Mouse (Mus musculus) forebrain, embryonic 13.5 days (tissue): Measurements from ENCODE around the gene Phyhipl. TPM values are rescaled to one million over a fixed set of nuclear protein-coding genes. Genes with fewer than 3 reads are reported as not detected.
A peak's percentile ranks its signal among the peaks of the same experiment; 100 is the strongest.

Source experiments
- ATAC-seq: fragments of 200-750 bp; cut with Nextera tagmentation; 2 replicates; pipeline ENCODE4 v1.8.0; 2017
- H3K27ac ChIP-seq: fragments of 300-500 bp; sonication (generic); 2 replicates; pipeline ENCODE4 v1.5.1; 2015; ENCODE audit warnings: inconsistent platforms, mild to moderate bottlenecking, moderate library complexity
- H3K27me3 ChIP-seq: fragments of 300-500 bp; sonication (generic); 2 replicates; pipeline ENCODE4 v1.6.1; 2015; ENCODE audit warnings: mild to moderate bottlenecking, inconsistent platforms
- H3K36me3 ChIP-seq: fragments of 300-500 bp; sonication (generic); 2 replicates; pipeline ENCODE4 v1.6.1; 2015; ENCODE audit warnings: mild to moderate bottlenecking, inconsistent platforms; ENCODE audit not compliant: poor library complexity, severe bottlenecking
- H3K4me1 ChIP-seq: fragments of 300-500 bp; sonication (generic); 2 replicates; pipeline ENCODE4 v1.6.1; 2015; ENCODE audit warnings: inconsistent platforms
- H3K4me2 ChIP-seq: fragments of 300-500 bp; sonication (generic); 2 replicates; pipeline ENCODE4 v1.6.1; 2015; ENCODE audit warnings: inconsistent platforms, mild to moderate bottlenecking, moderate library complexity
- H3K4me3 ChIP-seq: fragments of 300-500 bp; sonication (generic); 2 replicates; pipeline ENCODE4 v1.5.1; 2015; ENCODE audit warnings: mild to moderate bottlenecking, inconsistent platforms
- H3K9ac ChIP-seq: fragments of 300-500 bp; sonication (generic); 2 replicates; pipeline ENCODE4 v1.6.1; 2015; ENCODE audit warnings: mild to moderate bottlenecking, inconsistent platforms
- H3K9me3 ChIP-seq: fragments of 300-500 bp; sonication (generic); replicated peaks from 2 replicates; pipeline ENCODE4 v1.6.1; 2016; ENCODE audit warnings: inconsistent platforms
- WGBS: fragments of 180-500 bp; shearing (Covaris S2); methylation state at CpG from one replicate; pipeline ENCODE4 v1.1.7; 2015; 5-methylcytosine and 5-hydroxymethylcytosine counted together
- polyA plus RNA-seq: library from polyadenylated mRNA; unstranded; fragments of >200 nt; fragmentation: Nextera tagmentation; extraction: Ambion mirVana; gene quantifications from 2 replicates; pipeline ENCODE4 v1.2.1, GENCODE M21; 2015

Gene Phyhipl
- 85.8 and 89.9 TPM in 2 replicates for polyA plus RNA-seq

GRCm38 (mm10) chr10:70655828-70656227 is at the start of gene Phyhipl:
TSS of gene Phyhipl (minus strand) at chr10:70655965.
- H3K9me3 ChIP-seq = no peaks in the 10 kb centered on the region
- no peak within 1 kb of the TSS for H3K9ac ChIP-seq
- H3K4me1 ChIP-seq = peaks cover 23% of the 10 kb centered on the region
- no peaks in the 10 kb centered on the region for H3K36me3 ChIP-seq
- no peaks in the 10 kb centered on the region for H3K27me3 ChIP-seq
- WGBS = 21% methylated on average over 7 of the region's 7 CpGs
- ATAC-seq = no peak
- no peak within 1 kb of the TSS for H3K27ac ChIP-seq
- H3K4me3 ChIP-seq = no peak within 1 kb of the TSS
- H3K4me2 ChIP-seq = no peak within 1 kb of the TSS

- Histone ChIP-seq H3K36me3 (no peaks in the 10 kb centered on the region), H3K4me1 (no peaks in the 10 kb centered on the region), H3K27me3 (no peaks in the 10 kb centered on the region), H3K9me3 (no peaks in the 10 kb centered on the region), H3K27ac (no peak overlapping the region), H3K9ac (no peak overlapping the region), H3K4me2 (no peak overlapping the region), H3K4me3 (no peak overlapping the region)
- 48% methylated on average over 6 of the region's 6 CpGs for WGBS
- ATAC-seq = no peak
Observed at GRCm38 (mm10) chr10:70703211-70703610, 47.4 kb upstream of the Phyhipl start.

DNA sequence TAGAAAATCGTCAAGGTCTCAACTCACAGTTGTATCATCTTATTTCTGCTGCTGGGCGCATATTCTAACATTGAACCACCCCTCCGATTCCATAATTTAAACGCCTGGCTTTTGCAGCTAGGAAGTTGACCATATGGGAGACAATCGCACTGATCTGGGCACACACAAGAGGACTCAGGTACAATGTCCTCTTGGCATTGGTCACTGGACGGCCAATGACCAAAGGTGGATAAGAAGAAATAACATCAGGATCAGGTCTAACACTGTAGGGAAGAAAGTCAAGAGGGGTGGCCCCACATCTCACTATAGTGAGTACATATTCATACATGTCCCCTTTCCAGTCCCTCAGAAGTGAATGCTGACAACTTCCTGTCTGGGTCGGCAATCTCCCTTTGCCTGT is 43.8 kb upstream of the Phyhipl start:
- H3K4me3 ChIP-seq = no peak overlapping the region
- no peak overlapping the region for H3K27ac ChIP-seq
- H3K9me3 ChIP-seq = no peaks in the 10 kb centered on the region
- no peak overlapping the region for H3K4me2 ChIP-seq
- H3K36me3 ChIP-seq = no peaks in the 10 kb centered on the region
- no peak for ATAC-seq
- H3K4me1 ChIP-seq = no peaks in the 10 kb centered on the region
- H3K9ac ChIP-seq = no peak overlapping the region
- 92% methylated on average over 7 of the region's 7 CpGs for WGBS
- no peaks in the 10 kb centered on the region for H3K27me3 ChIP-seq

GRCm38 (mm10) chr10:70698014-70698413 is 42.2 kb upstream of the Phyhipl start:
- H3K27ac ChIP-seq = no peak overlapping the region
- 90% methylated on average over 3 of the region's 3 CpGs for WGBS
- H3K4me3 ChIP-seq = no peak overlapping the region
- H3K36me3 ChIP-seq = no peaks in the 10 kb centered on the region
- ATAC-seq = no peak
- no peak overlapping the region for H3K4me2 ChIP-seq
- H3K4me1 ChIP-seq = no peaks in the 10 kb centered on the region
- H3K27me3 ChIP-seq = no peaks in the 10 kb centered on the region
- H3K9ac ChIP-seq = no peak overlapping the region
- no peaks in the 10 kb centered on the region for H3K9me3 ChIP-seq

DNA sequence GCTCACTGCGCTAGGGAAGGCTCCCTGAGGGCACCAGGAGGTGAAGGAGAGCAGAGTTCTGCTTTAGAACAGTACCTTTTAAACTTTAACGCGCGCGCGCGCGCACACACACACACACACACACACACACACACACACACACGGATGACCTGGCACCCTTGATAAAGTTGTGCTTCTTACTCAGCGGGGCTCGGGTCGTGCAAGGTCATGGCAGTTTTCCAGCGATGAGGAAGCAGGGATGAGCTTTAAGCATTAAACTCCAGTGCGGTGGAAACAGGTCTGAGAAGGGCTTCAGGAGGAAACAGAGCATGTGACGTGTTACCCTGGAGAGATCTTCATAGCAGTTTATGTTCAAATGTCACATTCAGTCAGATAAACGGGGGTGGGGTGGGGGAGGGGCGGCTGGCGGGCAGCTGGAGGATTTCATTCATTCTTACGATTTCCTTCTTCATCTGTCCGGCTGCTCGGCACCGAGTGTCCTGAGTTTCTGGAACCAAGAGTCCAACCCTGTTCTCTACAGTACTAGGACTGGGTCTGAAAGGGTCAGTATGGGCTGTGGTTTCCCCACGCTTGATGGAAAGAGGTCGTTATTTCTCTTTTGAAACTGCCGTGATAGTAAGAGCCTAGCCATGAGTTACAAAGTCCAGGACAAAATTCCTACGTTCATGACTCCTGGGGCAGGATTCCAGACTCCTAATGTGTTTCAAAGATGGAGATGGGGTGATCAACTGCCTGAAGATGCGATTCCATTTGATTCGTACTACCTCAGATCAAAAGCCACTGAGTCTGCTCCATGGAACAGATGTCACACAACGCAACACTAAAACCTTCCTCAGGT is 41.2 kb upstream of the Phyhipl start:
- no peak overlapping the region for H3K9ac ChIP-seq
- H3K36me3 ChIP-seq = no peaks in the 10 kb centered on the region
- H3K4me1 ChIP-seq = no peaks in the 10 kb centered on the region
- H3K4me2 ChIP-seq = no peak overlapping the region
- ATAC-seq = no peak
- no peaks in the 10 kb centered on the region for H3K27me3 ChIP-seq
- no peak overlapping the region for H3K4me3 ChIP-seq
- no peaks in the 10 kb centered on the region for H3K9me3 ChIP-seq
- 87% methylated on average over 29 of the region's 29 CpGs for WGBS
- no peak overlapping the region for H3K27ac ChIP-seq

DNA sequence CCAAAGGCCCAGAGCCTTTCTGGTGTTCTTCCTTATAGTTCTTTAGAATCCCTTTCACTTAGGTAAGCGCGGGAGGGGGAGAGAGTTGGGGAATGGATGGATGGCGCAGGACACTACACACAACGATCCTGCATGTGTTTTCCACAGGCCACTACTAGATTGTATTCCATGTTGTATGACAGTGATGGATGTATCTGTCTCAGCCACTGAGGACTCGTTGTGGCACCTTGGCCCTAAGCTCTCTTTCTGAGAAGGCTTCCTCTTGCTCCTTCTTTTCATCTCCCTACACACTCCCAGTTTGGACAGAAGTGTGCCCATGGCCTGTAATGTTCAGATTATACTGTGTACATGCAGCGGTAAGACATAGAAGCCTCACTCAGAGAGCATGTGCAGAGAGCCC is 33.6 kb upstream of the Phyhipl start:
- no peak overlapping the region for H3K4me3 ChIP-seq
- no peak overlapping the region for H3K27ac ChIP-seq
- 94% methylated on average over 6 of the region's 6 CpGs for WGBS
- H3K27me3 ChIP-seq = no peaks in the 10 kb centered on the region
- H3K4me2 ChIP-seq = no peak overlapping the region
- no peaks in the 10 kb centered on the region for H3K36me3 ChIP-seq
- H3K9ac ChIP-seq = no peak overlapping the region
- ATAC-seq = no peak
- peaks cover 23% of the 10 kb centered on the region for H3K4me1 ChIP-seq
- H3K9me3 ChIP-seq = no peaks in the 10 kb centered on the region

DNA sequence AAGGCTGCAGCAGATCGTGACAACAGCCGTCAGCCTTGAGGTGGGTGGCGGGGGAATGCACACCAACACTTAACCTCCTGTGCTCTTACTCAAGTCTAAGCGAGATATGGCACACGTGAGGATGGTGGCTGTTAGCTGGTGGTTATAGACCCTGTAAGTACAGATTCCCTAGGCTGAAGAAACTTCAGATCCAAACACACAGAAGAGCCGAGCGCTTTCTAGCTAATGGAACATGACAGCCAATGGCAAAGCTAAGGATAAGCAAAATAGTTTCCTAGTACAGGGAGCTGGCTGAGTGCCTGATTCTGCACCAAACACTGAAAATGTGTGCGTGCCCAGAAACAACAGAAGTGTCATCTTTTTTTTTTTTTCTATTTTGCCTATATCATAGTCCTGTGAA is 33.1 kb upstream of the Phyhipl start:
- no peak overlapping the region for H3K27ac ChIP-seq
- H3K9me3 ChIP-seq = no peaks in the 10 kb centered on the region
- WGBS = 71% methylated on average over 8 of the region's 8 CpGs
- H3K27me3 ChIP-seq = no peaks in the 10 kb centered on the region
- no peak overlapping the region for H3K4me2 ChIP-seq
- no peaks in the 10 kb centered on the region for H3K36me3 ChIP-seq
- H3K4me3 ChIP-seq = no peak overlapping the region
- no peak overlapping the region for H3K9ac ChIP-seq
- H3K4me1 ChIP-seq = peaks cover 23% of the 10 kb centered on the region
- ATAC-seq = no peak

GRCm38 (mm10) chr10:70686941-70687703 is 31.4 kb upstream of the Phyhipl start:
- no peaks in the 10 kb centered on the region for H3K27me3 ChIP-seq
- H3K9me3 ChIP-seq = no peaks in the 10 kb centered on the region
- H3K36me3 ChIP-seq = no peaks in the 10 kb centered on the region
- peak overlapping the region; percentile 20; the same call in 1 of the 2 replicates for H3K4me2 ChIP-seq
- no peak overlapping the region for H3K9ac ChIP-seq
- H3K4me3 ChIP-seq = no peak overlapping the region
- 29% methylated on average over 11 of the region's 11 CpGs for WGBS
- peak overlapping the region; percentile 74 for H3K27ac ChIP-seq
- ATAC-seq = peak; percentile 27; the same call in 1 of the 2 replicates
- peaks cover 23% of the 10 kb centered on the region for H3K4me1 ChIP-seq

GRCm38 (mm10) chr10:70686505-70686904 is 30.7 kb upstream of the Phyhipl start:
- Histone ChIP-seq H3K9me3 (no peaks in the 10 kb centered on the region), H3K27ac (peak overlapping the region; percentile 74), H3K36me3 (no peaks in the 10 kb centered on the region), H3K4me1 (peaks cover 23% of the 10 kb centered on the region), H3K9ac (no peak overlapping the region), H3K4me2 (peak overlapping the region; percentile 20), H3K27me3 (no peaks in the 10 kb centered on the region), H3K4me3 (no peak overlapping the region)
- WGBS = 4% methylated on average over 3 of the region's 3 CpGs
- ATAC-seq = peak; percentile 90

DNA sequence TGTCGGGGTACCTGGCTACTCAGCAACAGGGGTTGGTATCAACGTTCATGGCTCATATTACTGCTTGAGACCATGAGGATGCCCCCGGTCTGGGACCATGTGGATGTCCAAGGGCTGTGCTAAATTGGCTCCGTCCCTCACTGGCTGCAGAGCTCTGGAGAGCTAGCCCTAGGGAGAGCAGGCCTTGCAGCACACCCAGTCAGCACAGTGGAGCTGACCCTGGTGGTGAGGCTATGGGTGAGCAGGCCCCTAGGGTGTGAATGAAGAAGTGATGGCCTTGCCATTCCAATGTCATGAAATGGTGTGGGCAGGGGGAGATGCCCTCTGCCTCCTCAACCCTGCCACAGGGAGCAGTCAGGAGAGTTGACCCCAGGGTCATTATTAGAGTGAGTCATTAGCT is 27.7 kb upstream of the Phyhipl start:
- Histone ChIP-seq H3K4me1 (peaks cover 23% of the 10 kb centered on the region), H3K9me3 (no peaks in the 10 kb centered on the region), H3K27ac (no peak overlapping the region), H3K4me2 (no peak overlapping the region), H3K9ac (no peak overlapping the region), H3K36me3 (no peaks in the 10 kb centered on the region), H3K27me3 (no peaks in the 10 kb centered on the region), H3K4me3 (no peak overlapping the region)
- no peak for ATAC-seq
- 91% methylated on average over 4 of the region's 4 CpGs for WGBS

DNA sequence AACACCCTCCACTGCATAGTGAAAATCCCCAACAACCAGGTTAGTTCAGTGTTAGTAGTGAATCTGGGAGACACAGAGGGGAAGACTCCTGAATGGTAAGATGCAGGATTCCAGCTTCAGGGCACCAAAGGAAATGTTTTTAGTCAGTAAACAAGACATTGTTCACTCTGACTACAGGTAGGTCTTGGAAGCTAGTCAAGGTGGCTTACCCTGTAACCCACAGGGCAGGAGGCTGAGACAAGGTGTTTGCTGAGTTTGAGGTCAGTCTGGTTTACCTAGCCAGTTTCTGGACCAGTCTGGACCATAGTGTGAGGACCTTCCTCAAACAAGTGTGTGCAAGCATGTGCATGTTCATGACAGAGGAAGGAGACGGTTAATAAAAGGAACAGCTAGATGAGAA is 22.2 kb upstream of the Phyhipl start:
- ATAC-seq = no peak
- no peak overlapping the region for H3K27ac ChIP-seq
- no peaks in the 10 kb centered on the region for H3K9me3 ChIP-seq
- H3K36me3 ChIP-seq = no peaks in the 10 kb centered on the region
- no peaks in the 10 kb centered on the region for H3K4me1 ChIP-seq
- WGBS = 90% methylated on average over 1 of the region's 1 CpGs
- no peak overlapping the region for H3K4me2 ChIP-seq
- no peaks in the 10 kb centered on the region for H3K27me3 ChIP-seq
- H3K4me3 ChIP-seq = no peak overlapping the region
- no peak overlapping the region for H3K9ac ChIP-seq

- Histone ChIP-seq H3K27me3 (no peaks in the 10 kb centered on the region), H3K27ac (no peak overlapping the region), H3K4me2 (no peak overlapping the region), H3K4me1 (peaks cover 23% of the 10 kb centered on the region), H3K9me3 (no peaks in the 10 kb centered on the region), H3K36me3 (no peaks in the 10 kb centered on the region), H3K4me3 (no peak overlapping the region), H3K9ac (no peak overlapping the region)
- ATAC-seq = no peak
- WGBS = 35% methylated on average over 6 of the region's 6 CpGs
Observed at GRCm38 (mm10) chr10:70656272-70656671, 507 bp upstream of the Phyhipl start.
